Mouse (Mus musculus) bone marrow, adult 2 months (tissue): Measurements from ENCODE around the gene Sdk1.

ENCODE experiments used
- CTCF ChIP-seq: fragments of 200-500 bp; IDR thresholded peaks from 2 replicates; pipeline ENCODE4 v1.5.1; 2011; ENCODE audit warnings: low read length, control low read depth; ENCODE audit not compliant: control insufficient read depth, insufficient read depth
- POLR2A ChIP-seq: fragments of 200-500 bp; IDR thresholded peaks from 2 replicates; pipeline ENCODE4 v1.6.1; 2011; ENCODE audit warnings: low read depth, mild to moderate bottlenecking, control low read depth, low read length, borderline replicate concordance; ENCODE audit not compliant: control insufficient read depth

GRCm38 (mm10) chr5:141612721-141613120 lies 371.4 kb downstream of the Sdk1 start:
- no peak for TF ChIP-seq CTCF
- TF ChIP-seq POLR2A: no peak
